Mouse (Mus musculus) liver, embryonic 14.5 days (tissue): ENCODE results near the gene Slit2.

Experiments used
- CTCF ChIP-seq: IDR thresholded peaks from 2 replicates; pipeline ENCODE4 v1.5.1; 2016; ENCODE audit warnings: antibody characterized with exemption, low read depth, control low read depth
- EP300 ChIP-seq: IDR thresholded peaks from 2 replicates; pipeline ENCODE4 v1.6.1; 2016; ENCODE audit warnings: antibody characterized with exemption, low read depth

DNA sequence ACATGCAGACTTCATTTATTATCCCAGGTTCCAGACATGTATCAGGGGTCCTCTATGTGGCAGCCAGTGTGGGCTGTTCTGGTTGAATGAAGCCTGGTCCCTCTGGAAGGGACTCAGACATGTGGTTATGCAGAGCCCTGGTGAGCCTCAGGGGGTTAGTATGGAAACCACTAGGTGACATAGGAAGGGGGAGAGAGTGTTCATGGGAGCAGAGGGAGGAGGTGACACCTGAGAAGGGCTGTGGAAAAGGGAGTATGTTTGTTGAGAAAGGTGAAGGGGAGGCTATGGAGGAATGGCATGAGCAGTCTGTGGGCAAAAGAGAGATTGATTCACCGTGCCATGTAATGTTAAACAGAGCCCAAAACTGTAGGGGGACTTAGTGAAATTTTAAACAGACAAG lies 51.9 kb downstream of the Slit2 start:
- TF ChIP-seq CTCF (no peak), EP300 (no peak)
